Mouse (Mus musculus) layer of hippocampus, postnatal 10 days (tissue): ENCODE data around the gene Tada2b. TPM values are rescaled to one million over a fixed set of nuclear protein-coding genes. Genes with fewer than 3 reads are reported as not detected.

Source experiments
- DNase-seq, 2 experiments: peaks; one replicate each; pipeline ENCODE4 v3.0.0; 2021; ENCODE audit warnings: low spot score in 2 of 2
- total RNA-seq, 2 experiments: library from RNA; stranded (reverse); gene quantifications; 2 replicates each; pipeline ENCODE4 v1.2.3; 2021

The Tada2b gene
- total RNA-seq, 2 experiments from 2014 or later = 33.6 to 35.1 TPM

DNA sequence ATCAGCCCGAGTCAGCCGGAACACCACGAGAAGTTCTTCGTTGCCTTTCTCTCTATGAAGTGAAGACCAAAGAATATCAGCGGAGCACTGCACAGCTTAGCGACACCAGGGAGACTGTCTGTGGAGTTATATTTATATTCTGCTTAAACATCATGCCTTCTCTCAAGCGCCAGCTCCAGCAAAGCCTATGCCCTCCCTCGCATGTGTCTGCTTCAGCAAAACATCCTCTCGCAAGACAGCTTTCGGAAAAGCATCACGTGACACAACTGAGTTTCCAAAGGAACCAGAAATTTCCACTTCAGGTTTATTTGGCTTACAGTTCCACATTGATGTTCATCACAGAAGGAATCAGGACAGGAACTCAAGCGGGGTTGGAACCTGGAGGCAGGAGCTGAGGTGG is 36.2 kb downstream of the Tada2b start:
- DNase-seq = no peak

GRCm38 (mm10) chr5:36446166-36446890 is 37.8 kb downstream of the Tada2b start:
- no peak for DNase-seq

DNA sequence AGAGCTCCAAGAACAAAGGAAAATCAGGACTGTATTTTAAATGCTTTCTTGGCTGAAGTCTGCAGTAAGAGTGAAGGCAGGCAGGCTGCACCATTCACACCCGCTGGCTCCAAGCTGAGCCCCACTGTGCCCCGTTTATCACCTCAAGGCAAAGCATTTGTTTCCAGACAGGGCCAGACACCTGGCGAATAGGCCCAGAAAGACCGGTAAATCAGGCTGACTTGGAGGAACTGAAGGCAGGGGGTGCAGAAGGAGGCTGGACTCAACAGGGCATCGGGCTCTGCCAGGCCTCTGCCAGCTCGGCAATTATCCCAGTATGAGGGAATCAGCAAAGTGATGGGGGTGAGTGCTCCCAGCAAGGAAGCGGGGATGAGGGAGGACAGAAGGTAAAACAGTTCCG is 39.1 kb downstream of the Tada2b start:
- DNase-seq = peak in 1 of 2 experiments; percentile 43

DNA sequence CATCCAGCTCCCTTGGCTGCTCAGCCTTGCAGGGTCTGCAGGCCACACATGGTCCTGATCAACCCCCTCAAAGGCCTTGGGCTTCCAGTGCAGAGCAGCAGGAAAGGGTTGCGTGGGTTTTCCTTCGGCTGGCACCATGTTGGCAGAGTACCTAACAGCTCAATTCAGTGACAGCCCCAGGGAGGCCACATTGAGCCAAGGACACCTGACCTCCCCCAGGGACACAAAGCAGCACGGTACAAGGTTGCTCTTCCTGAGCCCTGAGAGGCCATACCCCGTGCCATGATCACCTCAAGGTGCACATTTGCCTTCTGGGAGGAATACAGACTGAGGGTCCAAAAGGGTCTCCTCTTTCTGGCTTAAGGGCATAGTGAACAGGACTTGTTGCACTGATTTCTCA is 39.5 kb downstream of the Tada2b start:
- no peak for DNase-seq

DNA sequence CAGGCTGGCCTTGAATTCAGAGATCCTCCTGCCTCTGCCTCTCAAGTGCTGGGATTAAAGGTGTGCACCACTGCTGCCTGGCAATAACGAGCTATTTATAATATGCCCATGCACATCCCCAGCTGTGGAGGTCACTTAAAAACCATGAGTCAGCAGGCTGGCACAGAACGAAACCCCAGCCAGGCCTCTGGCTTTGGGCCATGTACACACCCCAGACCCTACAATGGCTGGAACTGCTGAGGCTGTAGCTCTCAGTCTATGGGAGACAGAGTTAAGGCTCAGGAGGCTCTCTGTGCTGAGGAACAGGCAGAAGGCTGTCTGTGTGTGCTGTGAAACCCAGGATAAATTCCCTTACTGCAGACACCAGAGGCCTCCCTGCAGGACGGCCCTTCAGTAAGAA is 43.3 kb downstream of the Tada2b start:
- no peak for DNase-seq

DNA sequence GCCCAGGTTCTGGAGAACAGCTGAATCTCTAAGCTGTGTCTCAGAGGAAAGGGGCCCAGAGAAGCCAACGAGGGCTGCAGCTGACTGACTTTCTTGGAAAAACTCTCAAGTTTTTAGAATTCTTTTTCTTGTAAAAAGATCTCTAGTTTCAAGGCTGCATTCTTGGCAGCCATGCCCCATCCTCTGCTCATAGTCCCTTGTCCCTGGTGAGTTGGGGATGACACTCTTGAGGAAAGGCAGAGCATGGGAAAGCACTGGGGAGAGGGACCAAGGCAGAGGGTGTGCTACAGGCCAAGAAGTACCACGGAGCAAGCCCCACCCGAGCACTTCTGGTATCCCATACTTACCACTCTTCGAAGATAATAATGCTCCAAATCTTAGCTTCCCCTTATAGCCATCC is 47.2 kb downstream of the Tada2b start:
- DNase-seq = no peak

DNA sequence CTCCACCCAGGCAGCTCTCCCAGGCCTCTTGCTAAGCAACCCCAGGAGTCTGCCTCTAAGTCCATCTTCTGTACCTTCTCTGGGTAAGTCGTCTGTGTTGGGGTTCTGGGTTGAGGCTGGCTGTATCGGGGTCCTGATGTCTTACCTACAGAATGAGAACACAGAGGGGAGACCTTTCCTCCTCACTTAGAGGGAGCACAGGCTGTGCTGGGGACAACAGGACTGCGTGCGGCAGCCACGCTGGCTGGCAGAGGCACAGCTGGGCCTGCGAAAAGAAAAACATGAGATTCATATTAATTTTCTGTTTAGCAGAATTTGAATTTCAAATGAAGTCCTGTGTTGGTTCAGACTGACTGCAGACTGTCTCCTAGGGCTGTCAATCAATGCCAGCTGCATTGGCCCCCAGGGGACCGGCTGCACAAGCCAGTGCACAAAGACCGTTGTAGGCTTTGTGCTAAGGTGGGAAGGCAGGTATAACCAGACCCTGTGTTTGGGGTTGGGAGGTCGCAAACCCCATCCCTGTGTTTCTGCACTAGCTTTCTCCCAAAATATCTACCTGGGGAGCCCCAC is 49.6 kb downstream of the Tada2b start:
- DNase-seq = no peak

- no peak for DNase-seq
Measured at GRCm38 (mm10) chr5:36431711-36432110, 52.4 kb downstream of the Tada2b start.

GRCm38 (mm10) chr5:36429551-36429950 is 54.5 kb downstream of the Tada2b start:
- DNase-seq = no peak

DNA sequence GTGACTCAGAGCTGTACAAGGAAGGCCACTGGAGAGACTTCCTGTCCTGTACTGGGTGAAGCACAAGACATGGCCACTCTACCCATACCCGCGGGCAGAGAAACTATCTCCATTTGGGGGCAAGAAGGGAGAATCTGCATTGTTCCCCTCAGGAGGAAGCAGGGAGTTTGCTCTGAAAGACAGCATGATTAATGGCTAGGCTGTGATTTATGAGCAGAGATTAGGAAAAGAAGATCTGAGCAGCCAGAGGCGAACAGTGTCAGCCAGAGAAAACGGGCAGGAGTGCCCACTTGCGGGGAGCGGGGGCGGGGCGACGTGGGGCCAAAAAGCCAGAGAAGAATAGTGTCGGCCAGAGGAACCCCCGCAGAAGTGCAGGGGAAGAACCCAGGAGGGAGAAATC is 56.3 kb downstream of the Tada2b start:
- DNase-seq = no peak

GRCm38 (mm10) chr5:36426404-36426803 is 57.7 kb downstream of the Tada2b start:
- DNase-seq = no peak

DNA sequence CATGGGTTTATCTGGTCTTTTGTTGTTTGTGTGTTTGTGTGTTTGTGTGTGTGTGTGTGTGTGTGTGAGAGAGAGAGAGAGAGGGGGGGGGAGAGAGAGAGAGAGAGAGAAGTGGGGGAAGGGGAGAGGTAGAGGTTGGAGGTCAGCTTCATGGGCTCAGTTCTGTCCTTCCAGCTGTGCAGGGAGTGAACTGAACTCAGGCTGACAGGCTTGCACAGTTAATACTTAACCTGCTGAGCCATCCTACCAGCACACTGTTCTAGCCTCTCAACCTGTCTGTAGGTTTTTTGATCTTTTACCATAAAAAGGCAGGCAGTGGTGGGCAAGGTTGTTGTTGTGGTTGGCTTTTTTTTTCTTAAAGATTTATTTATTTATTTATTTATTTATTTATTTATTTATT is 59.4 kb downstream of the Tada2b start:
- no peak for DNase-seq

Other genes with a start within 250 kb of the Tada2b start
- gene Sorcs2, start 86.1 kb downstream of the Tada2b start, total RNA-seq = 10 to 100 TPM; 56.9 to 60.9 TPM
- 10 to 100 TPM; 21.7 to 22.4 TPM for gene Grpel1, start 19.3 kb downstream of the Tada2b start, total RNA-seq
- 1 to 10 TPM; 2.1 to 2.3 TPM for gene Ccdc96, start 303 bp upstream of the Tada2b start, total RNA-seq
- gene Tbc1d14, start 109.0 kb upstream of the Tada2b start, total RNA-seq = 10 to 100 TPM; 90.1 to 92.7 TPM
- 100 to 1,000 TPM in 1 of 2 experiments, 10 to 100 TPM in 1; 99.8 to 117 TPM for gene D5Ertd579e, start 211.7 kb upstream of the Tada2b start, total RNA-seq